Mouse (Mus musculus): ENCODE measurements at regions not wholly inside any gene's neighbourhood (a gene's known extent, or its start where the extent isn't known, plus 50 kb on each side); places are given as distances from the start of the nearest gene placed in this dataset.

DNA sequence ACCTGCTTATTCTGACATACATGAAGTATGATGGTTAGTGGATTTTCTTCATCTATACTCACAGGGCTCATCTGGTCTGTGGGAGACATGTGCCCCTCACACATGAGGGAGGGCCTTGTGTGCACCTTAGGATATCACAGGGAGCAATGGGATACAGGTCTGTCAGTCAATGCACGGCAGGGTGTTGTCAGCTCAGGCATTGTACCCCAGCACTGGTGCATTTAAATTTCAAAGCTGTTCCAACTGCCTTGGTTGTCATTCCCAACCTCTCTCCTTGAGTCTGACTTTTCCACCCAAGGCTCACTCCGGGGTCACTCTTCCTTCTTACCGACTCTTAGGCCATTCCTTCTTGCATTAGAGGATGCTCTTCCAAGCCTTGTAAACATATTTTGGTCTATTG lies 181.6 kb upstream of the Arglu1 start:
- no peak overlapping the region for H3K4me2 ChIP-seq
- H3K4me1 ChIP-seq = no peaks in the 10 kb centered on the region
- WGBS (ENCODE audit: insufficient replicate concordance) = 69% methylated on average over 3 of the region's 3 CpGs
- no peaks in the 10 kb centered on the region for H3K27me3 ChIP-seq (replicated peaks)
- ATAC-seq = no peak
- no peaks in the 10 kb centered on the region for H3K9me3 ChIP-seq (replicated peaks)
- no peak overlapping the region for H3K9ac ChIP-seq
- no peak overlapping the region for H3K4me3 ChIP-seq
- no peak overlapping the region for H3K27ac ChIP-seq
- H3K36me3 ChIP-seq = no peaks in the 10 kb centered on the region

DNA sequence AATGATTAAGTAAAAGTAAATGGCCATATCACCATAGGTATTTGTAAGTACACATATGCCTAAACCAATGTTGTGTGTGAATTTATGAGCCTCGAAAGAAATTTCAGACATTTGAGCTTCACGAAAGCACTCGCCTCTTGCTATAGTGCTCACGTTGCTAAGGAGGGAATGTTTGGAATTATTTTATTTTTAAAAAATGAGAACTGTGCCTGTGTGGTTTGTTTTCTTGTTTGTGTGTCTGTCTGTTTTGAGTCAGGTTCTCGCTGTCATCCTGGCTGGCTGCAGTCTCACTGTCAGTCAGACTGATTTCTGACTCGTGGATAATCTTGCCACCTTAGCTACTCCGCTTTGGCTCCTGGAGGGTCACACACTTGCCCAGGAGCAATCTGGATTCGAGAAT lies 180.7 kb upstream of the Arglu1 start:
- Histone ChIP-seq H3K9me3 (replicated peaks) (no peaks in the 10 kb centered on the region), H3K36me3 (no peaks in the 10 kb centered on the region), H3K4me2 (no peak overlapping the region), H3K4me1 (no peaks in the 10 kb centered on the region), H3K27ac (no peak overlapping the region), H3K4me3 (no peak overlapping the region), H3K9ac (no peak overlapping the region), H3K27me3 (replicated peaks) (no peaks in the 10 kb centered on the region)
- WGBS (ENCODE audit: insufficient replicate concordance) = 64% methylated on average over 8 of the region's 8 CpGs
- ATAC-seq = no peak

DNA sequence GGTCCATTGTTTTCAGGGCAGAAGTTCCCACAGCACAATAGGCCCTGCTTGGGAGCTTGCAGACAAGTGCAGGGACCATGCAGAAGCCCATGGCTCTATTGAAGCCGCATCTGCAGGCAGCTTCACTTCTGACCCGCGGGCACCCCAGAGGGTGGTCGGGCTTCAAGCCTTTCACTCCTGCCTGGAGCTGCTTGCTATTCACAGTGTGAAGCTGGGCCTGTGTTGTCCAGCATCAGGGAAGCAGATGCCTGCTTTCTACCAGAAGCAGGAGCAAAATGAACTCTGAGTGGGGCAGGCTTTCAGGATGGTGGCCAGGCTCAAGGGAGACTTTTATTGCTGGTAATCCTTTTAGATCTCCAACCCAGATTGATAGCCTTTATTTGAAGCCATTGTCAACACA lies 180.2 kb upstream of the Arglu1 start:
- Histone ChIP-seq H3K27me3 (replicated peaks) (no peaks in the 10 kb centered on the region), H3K4me2 (no peak overlapping the region), H3K9me3 (replicated peaks) (no peaks in the 10 kb centered on the region), H3K9ac (no peak overlapping the region), H3K27ac (no peak overlapping the region), H3K4me3 (no peak overlapping the region), H3K4me1 (no peaks in the 10 kb centered on the region), H3K36me3 (no peaks in the 10 kb centered on the region)
- WGBS (ENCODE audit: insufficient replicate concordance) = 22% methylated on average over 4 of the region's 4 CpGs
- no peak for ATAC-seq

DNA sequence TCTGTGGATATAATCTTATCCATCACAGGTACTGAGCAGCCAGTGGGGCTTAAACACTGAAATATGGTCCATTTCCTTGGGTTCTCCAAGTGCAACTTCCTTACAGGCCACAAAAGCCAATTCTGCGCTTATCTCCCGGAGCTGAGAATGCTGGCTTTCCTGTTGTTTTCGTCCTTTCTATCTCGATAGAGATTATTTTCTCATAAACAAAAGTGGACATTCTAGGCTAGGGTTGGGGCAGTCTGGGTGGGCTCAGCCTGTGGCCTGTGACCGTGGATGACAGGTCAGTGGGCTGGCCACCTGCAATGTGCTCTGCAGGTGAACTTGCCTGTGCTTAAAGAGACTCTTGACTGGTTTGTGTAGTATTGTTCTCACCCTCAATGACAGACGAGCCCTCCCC lies 179.0 kb upstream of the Arglu1 start:
- no peak overlapping the region for H3K4me2 ChIP-seq
- no peaks in the 10 kb centered on the region for H3K4me1 ChIP-seq
- no peak overlapping the region for H3K4me3 ChIP-seq
- H3K9ac ChIP-seq = no peak overlapping the region
- no peak overlapping the region for H3K27ac ChIP-seq
- no peaks in the 10 kb centered on the region for H3K36me3 ChIP-seq
- no peaks in the 10 kb centered on the region for H3K9me3 ChIP-seq (replicated peaks)
- H3K27me3 ChIP-seq (replicated peaks) = no peaks in the 10 kb centered on the region
- no peak for ATAC-seq
- 35% methylated on average over 6 of the region's 6 CpGs for WGBS (ENCODE audit: insufficient replicate concordance)

DNA sequence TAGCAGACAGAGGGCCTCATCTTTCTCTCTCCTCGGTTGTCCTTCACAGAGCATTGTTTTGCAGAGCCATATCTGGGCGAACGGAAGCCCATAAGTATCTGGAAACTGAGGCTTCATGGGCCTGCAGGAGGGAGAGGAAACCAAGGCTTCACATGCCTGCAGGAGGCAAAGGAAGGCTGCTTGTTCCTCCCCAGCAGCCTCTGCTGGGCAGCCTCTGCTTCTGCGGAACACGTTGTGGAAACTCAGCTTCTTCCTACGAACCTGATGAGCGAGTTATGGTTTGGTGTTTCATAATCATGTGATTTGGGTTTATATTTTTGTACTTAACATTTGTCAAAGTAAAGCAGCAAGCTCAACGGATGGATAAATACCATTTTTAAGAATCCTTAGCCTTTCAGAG lies 177.6 kb upstream of the Arglu1 start:
- Histone ChIP-seq H3K4me2 (no peak overlapping the region), H3K9ac (no peak overlapping the region), H3K4me3 (no peak overlapping the region), H3K36me3 (no peaks in the 10 kb centered on the region), H3K27me3 (replicated peaks) (no peaks in the 10 kb centered on the region), H3K27ac (no peak overlapping the region), H3K9me3 (replicated peaks) (no peaks in the 10 kb centered on the region), H3K4me1 (no peaks in the 10 kb centered on the region)
- ATAC-seq = no peak
- WGBS (ENCODE audit: insufficient replicate concordance) = 49% methylated on average over 8 of the region's 8 CpGs

DNA sequence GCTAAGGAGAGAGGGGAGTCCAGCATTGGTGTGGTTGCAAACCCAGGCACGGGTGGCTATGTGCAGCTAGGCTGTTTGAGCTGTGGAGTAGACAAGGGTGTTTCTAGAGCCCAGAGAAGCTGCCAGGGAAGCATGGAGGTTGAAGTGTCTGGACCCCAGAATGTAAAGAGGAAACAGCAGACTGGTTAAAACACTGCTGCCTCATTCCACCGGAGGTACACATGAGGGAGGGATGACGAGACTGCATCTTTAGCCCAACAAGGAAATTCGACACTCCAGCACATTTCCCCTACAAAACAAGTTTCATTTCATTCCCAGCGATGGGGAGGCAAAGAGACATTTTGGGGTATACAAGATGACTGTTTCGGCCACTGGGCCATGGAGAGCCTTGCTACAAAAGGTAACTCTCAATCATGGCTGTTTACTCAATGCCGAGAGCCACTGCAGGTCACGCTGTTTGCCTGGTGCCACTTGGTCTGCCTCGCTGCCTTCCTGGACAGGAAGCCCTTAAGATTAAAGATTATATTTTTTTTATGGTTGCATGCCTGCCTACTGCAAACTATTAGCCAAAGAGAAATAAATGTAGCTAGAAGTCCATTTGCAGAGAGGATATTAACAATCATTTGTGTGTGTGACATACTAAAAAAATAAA lies 176.9 kb upstream of the Arglu1 start:
- H3K27me3 ChIP-seq (replicated peaks) = no peaks in the 10 kb centered on the region
- H3K4me1 ChIP-seq = no peaks in the 10 kb centered on the region
- no peak overlapping the region for H3K9ac ChIP-seq
- no peaks in the 10 kb centered on the region for H3K36me3 ChIP-seq
- no peak for ATAC-seq
- no peak overlapping the region for H3K4me3 ChIP-seq
- no peak overlapping the region for H3K4me2 ChIP-seq
- no peaks in the 10 kb centered on the region for H3K9me3 ChIP-seq (replicated peaks)
- WGBS (ENCODE audit: insufficient replicate concordance) = 42% methylated on average over 9 of the region's 9 CpGs
- no peak overlapping the region for H3K27ac ChIP-seq

DNA sequence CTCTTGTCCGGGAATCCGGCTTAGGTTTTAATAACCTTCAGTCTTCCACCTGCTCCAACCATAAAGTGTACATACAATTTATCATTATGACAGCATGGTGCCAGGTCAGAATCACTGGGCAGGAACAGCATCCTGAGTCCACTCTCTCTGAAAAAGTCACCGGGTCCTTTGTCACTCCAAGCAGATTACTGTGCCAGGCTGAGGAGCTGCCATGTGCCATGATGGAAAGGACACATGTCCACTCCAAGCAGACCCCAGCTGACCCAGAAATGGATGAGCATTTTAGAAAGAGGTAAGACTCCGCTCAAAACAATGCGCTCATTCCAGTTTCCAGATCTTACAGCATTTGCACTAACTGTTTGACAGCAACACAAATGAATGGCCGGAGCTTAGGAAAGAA lies 172.4 kb upstream of the Arglu1 start:
- Histone ChIP-seq H3K4me2 (no peak overlapping the region), H3K4me1 (no peaks in the 10 kb centered on the region), H3K36me3 (no peaks in the 10 kb centered on the region), H3K9ac (no peak overlapping the region), H3K27ac (no peak overlapping the region), H3K4me3 (no peak overlapping the region), H3K27me3 (replicated peaks) (no peaks in the 10 kb centered on the region), H3K9me3 (replicated peaks) (no peaks in the 10 kb centered on the region)
- ATAC-seq = no peak
- WGBS (ENCODE audit: insufficient replicate concordance) = 81% methylated on average over 6 of the region's 6 CpGs

DNA sequence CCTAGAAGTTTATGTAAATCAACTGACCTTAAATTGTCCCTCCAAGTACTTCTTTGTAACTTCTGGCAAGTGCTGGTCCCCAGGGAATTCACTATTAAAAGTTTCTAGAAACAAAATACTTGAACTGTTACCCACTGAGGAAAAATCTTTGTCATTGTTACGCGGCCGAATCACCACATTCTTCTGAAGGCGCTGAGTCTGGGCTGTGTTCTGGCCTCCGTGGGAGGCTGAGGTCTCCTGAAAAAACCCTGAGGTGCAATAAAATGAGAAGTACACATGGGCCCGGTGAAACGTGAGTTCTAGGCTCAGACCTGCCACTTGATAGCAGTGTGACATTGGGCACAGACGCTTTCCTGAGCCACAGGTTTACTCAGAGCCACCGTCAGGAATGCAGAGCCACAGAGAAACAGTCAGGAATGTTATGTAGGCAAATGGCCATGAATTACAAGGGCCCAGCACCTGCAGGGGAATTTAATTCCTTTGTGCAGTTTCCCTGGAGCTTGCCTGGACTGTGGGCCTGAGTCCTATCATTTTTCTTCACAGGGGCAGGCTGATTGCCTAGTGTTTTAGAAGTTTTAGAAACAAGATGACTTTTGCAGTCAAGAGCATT lies 171.1 kb upstream of the Arglu1 start:
- no peak for ATAC-seq
- no peak overlapping the region for H3K27ac ChIP-seq
- H3K36me3 ChIP-seq = no peaks in the 10 kb centered on the region
- no peak overlapping the region for H3K4me3 ChIP-seq
- no peaks in the 10 kb centered on the region for H3K27me3 ChIP-seq (replicated peaks)
- no peak overlapping the region for H3K9ac ChIP-seq
- no peaks in the 10 kb centered on the region for H3K9me3 ChIP-seq (replicated peaks)
- WGBS (ENCODE audit: insufficient replicate concordance) = 60% methylated on average over 9 of the region's 9 CpGs
- no peaks in the 10 kb centered on the region for H3K4me1 ChIP-seq
- H3K4me2 ChIP-seq = no peak overlapping the region

DNA sequence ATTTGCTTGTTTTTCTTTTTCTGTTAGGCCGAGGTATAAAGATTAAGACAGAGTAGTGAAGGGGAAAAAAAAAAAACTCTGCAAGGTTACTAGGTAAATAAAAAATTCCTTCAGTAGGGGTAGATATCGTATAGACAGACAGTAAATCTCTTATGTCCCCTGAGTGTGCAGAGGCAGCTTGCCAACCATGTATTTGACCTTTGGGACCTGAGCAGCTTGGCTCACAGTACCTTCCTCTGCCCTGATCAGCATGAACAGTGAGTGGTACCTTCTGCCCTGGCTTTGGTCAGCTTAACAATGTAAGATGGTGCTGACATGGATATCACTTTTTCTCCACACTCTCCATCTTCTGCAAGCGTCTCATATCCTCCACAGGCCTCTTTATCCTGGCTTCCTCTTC lies 168.3 kb upstream of the Arglu1 start:
- WGBS (ENCODE audit: insufficient replicate concordance) = 49% methylated on average over 3 of the region's 3 CpGs
- ATAC-seq = no peak
- H3K4me2 ChIP-seq = no peak overlapping the region

DNA sequence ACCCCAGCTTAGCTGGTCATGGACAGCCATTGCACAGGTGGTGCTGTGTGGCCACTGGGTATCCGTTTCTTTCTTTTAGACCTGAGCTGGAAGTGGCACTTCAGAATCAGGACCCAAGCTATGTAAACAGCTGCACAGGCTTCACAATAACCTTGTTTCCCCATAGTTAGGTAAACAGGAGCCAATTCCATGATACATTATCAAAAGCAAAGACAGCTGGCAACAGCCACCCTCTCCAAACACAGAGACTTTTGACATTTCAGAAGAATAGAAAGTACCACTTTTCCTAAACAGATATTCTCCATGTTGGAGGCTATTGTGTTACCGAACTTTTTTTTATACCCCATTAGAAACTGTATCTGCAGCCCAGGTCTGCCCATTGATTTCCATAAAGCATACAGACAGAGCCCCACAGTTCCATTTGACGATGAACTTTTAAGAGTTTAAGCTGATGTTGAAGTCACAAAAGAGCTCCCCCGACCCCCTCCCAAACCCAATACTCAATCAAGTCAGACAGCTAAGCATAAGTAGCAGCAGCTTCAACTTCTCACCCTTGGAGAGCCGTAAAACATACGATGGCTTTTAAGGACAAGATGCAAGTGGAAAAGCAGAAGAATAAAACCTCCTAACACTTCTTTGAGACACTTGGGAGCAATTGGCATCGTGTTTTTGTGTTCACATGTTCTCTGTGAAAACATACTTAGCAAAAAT lies 162.5 kb upstream of the Arglu1 start:
- Histone ChIP-seq H3K4me2 (no peak overlapping the region), H3K4me3 (no peak overlapping the region), H3K4me1 (no peaks in the 10 kb centered on the region), H3K27ac (no peak overlapping the region), H3K9me3 (replicated peaks) (no peaks in the 10 kb centered on the region), H3K27me3 (replicated peaks) (no peaks in the 10 kb centered on the region), H3K36me3 (no peaks in the 10 kb centered on the region), H3K9ac (no peak overlapping the region)
- 62% methylated on average over 7 of the region's 7 CpGs for WGBS (ENCODE audit: insufficient replicate concordance)
- ATAC-seq = no peak

More for the DNA sequence above, 168.3 kb upstream of the Arglu1 start:
- Histone ChIP-seq H3K4me1 (no peaks in the 10 kb centered on the region), H3K27ac (no peak overlapping the region), H3K36me3 (no peaks in the 10 kb centered on the region), H3K27me3 (replicated peaks) (no peaks in the 10 kb centered on the region), H3K4me3 (no peak overlapping the region), H3K9me3 (replicated peaks) (no peaks in the 10 kb centered on the region), H3K9ac (no peak overlapping the region)

DNA sequence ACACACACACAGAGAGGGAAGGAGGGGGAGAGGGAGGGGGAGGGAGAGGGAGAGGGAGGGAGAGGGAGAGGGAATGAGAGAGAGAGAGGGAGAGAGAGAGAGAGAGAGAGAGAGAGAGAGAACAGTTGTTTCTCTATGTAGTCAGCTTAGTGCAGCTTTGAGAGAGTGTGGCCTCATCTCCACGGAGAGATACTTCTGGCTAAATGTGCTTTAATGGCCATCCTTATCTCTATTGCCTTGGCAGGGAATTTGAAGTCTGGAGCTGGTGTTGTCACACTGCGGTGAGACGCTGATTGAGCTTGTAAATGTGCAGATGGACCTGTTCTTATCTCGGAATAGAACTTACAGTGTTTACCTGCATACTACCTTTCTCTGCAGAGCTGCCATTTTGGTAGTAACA lies 160.9 kb upstream of the Arglu1 start:
- Histone ChIP-seq H3K4me1 (no peaks in the 10 kb centered on the region), H3K9ac (no peak overlapping the region), H3K4me3 (no peak overlapping the region), H3K27ac (no peak overlapping the region), H3K9me3 (replicated peaks) (no peaks in the 10 kb centered on the region), H3K27me3 (replicated peaks) (no peaks in the 10 kb centered on the region), H3K36me3 (no peaks in the 10 kb centered on the region), H3K4me2 (no peak overlapping the region)
- no peak for ATAC-seq
- 41% methylated on average over 4 of the region's 4 CpGs for WGBS (ENCODE audit: insufficient replicate concordance)

DNA sequence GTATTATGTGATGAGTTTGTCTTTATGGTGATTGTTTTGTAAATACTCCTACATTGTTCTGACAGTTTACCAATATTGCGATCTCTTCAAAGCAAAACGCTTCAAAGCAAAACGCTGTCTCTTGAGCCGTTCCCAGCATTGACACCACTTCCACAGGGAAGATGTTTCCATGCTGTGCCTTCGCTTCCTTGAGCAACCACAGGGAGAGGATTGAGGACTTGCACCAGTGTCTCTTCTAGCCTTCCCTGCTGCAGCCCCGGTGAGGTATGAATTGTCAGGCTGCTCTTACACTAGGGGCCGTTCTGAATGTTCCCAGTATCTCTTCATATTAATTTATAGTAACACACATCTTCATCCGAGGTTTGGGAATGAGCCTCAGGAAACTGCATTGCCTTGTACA lies 160.4 kb upstream of the Arglu1 start:
- Histone ChIP-seq H3K4me1 (no peaks in the 10 kb centered on the region), H3K9me3 (replicated peaks) (no peaks in the 10 kb centered on the region), H3K4me3 (no peak overlapping the region), H3K27ac (no peak overlapping the region), H3K9ac (no peak overlapping the region), H3K36me3 (no peaks in the 10 kb centered on the region), H3K27me3 (replicated peaks) (no peaks in the 10 kb centered on the region), H3K4me2 (no peak overlapping the region)
- WGBS (ENCODE audit: insufficient replicate concordance) = 51% methylated on average over 8 of the region's 8 CpGs
- no peak for ATAC-seq

Measured in liver, embryonic 12.5 days (tissue).